Mouse (Mus musculus) liver, embryonic 11.5 days (tissue): ENCODE measurements around the gene Olfr1395. TPM values are rescaled to one million over a fixed set of nuclear protein-coding genes. Genes with fewer than 3 reads are reported as not detected.

Source experiments
- ATAC-seq: fragments of 200-750 bp; cut with Nextera tagmentation; replicated peaks from 2 replicates; pipeline ENCODE4 v1.8.0; 2017; ENCODE audit warnings: moderate number of reproducible peaks, mild to moderate bottlenecking, moderate TSS enrichment, moderate library complexity; ENCODE audit not compliant: low FRiP score
- DNase-seq: peaks from one replicate; pipeline ENCODE4 v3.0.0-alpha.2; 2017; ENCODE audit warnings: low spot score
- H3K27ac ChIP-seq: fragments of 300-500 bp; sonication (generic); 2 replicates; pipeline ENCODE4 v1.5.1; 2014; ENCODE audit warnings: mild to moderate bottlenecking, low read depth, low read length, control low read depth
- H3K27me3 ChIP-seq: fragments of 300-500 bp; sonication (generic); replicated peaks from 2 replicates; pipeline ENCODE4 v1.6.1; 2014; ENCODE audit warnings: low read length, mixed read lengths; ENCODE audit not compliant: control insufficient read depth, insufficient read depth
- H3K36me3 ChIP-seq: fragments of 300-500 bp; sonication (generic); 2 replicates; pipeline ENCODE4 v1.6.1; 2014; ENCODE audit warnings: mild to moderate bottlenecking, low read length, moderate library complexity, mixed read lengths; ENCODE audit not compliant: control insufficient read depth, insufficient read depth
- H3K4me1 ChIP-seq: fragments of 300-500 bp; sonication (generic); replicated peaks from 2 replicates; pipeline ENCODE4 v1.6.1; 2014; ENCODE audit warnings: low read length, mixed read lengths; ENCODE audit not compliant: control insufficient read depth, insufficient read depth
- H3K4me2 ChIP-seq: fragments of 300-500 bp; sonication (generic); 2 replicates; pipeline ENCODE4 v1.6.1; 2014; ENCODE audit warnings: mild to moderate bottlenecking, control low read depth, moderate library complexity
- H3K4me3 ChIP-seq: fragments of 300-500 bp; sonication (generic); 2 replicates; pipeline ENCODE4 v1.5.1; 2014; ENCODE audit warnings: low read depth, low read length, control low read depth
- H3K9ac ChIP-seq: fragments of 300-500 bp; sonication (generic); 2 replicates; pipeline ENCODE4 v1.6.1; 2014; ENCODE audit warnings: low read depth, low read length, control low read depth
- H3K9me3 ChIP-seq: fragments of 300-500 bp; sonication (generic); 2 replicates; pipeline ENCODE4 v1.6.1; 2016; ENCODE audit warnings: low read length, inconsistent platforms, mixed read lengths; ENCODE audit not compliant: control insufficient read depth
- WGBS: fragments of 180-500 bp; shearing (Covaris S2); extraction: QIAGEN DNeasy Blood & Tissue Kit; methylation state at CpG from one replicate; pipeline ENCODE4 v1.1.7; 2014; 5-methylcytosine and 5-hydroxymethylcytosine counted together
- polyA plus RNA-seq: library from polyadenylated mRNA; unstranded; fragments of >200 nt; fragmentation: Nextera tagmentation; extraction: Ambion mirVana; gene quantifications from 2 replicates; pipeline ENCODE4 v1.2.1, GENCODE M21; 2014

Olfr1395 gene
- polyA plus RNA-seq, 1 experiment from 2014 or later: not detected

DNA sequence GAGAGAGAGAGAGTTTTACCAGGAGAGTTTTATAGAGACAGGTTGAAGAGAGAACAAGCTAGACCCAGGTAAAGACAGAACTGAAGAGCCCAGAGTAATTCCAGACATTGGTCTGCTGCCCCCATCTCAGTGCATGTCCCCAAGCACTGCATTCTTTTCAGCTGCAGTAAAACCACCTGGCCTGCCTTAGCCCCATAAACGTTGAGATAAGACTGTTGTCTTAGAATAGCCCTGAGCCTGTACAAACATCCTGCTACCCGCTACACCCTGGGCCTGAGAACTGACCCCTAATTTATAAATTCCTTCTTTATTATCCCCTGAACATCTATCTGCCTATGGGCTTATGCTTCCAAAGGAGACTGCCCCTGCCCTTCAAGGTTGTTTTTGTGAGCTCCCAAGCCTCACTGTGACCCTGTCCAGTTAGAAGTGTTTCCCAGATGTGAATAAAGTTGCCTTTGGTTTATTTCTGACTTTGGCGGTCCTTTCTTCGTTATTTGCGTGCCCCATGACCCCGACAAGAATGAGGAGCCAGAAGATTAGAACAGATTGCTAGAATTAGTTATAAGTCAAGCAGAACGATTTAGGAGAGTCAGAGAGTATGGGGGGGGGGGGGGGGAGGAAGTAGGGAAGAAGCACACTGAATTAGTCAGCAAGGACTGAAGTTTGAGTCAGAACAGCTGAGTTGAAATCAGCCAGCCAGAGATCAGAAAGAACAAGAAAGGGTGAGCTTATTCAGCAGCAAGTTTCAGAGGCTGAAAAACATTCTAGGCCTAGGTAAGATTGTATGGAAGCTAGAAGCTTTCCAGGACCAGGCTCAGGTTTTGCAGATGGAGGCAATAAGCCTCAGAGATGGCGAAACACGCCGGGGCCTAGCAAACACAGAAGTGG is 34.2 kb upstream of the Olfr1395 start:
- no peak for DNase-seq
- Histone ChIP-seq H3K27me3 (no peaks in the 10 kb centered on the region), H3K9ac (no peak overlapping the region), H3K36me3 (no peaks in the 10 kb centered on the region), H3K4me3 (no peak overlapping the region), H3K4me2 (no peak overlapping the region), H3K4me1 (no peaks in the 10 kb centered on the region), H3K27ac (no peak overlapping the region), H3K9me3 (no peaks in the 10 kb centered on the region)
- 68% methylated on average over 10 of the region's 10 CpGs for WGBS
- ATAC-seq: no peak

DNA sequence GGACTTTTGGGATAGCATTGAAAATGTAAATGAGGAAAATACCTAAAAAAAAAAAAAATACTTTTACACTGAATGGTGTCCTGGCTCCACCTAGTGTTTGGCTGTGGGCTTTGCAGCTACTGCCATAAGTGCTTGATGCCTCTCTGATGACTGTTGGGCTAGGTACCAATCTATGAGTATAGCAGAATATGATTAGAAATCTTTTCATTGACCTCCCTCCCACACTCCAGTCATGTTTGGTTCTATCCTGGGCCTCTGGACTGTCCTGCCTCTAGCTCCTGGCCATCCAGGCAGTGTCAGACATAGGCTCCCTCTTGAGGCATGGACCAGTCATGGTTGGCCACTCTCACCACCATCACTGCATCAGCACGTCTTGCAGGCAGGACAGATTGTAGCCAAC is 33.2 kb upstream of the Olfr1395 start:
- WGBS: 29% methylated on average over 1 of the region's 1 CpGs
- no peaks in the 10 kb centered on the region for H3K27me3 ChIP-seq
- no peaks in the 10 kb centered on the region for H3K9me3 ChIP-seq
- H3K4me1 ChIP-seq: no peaks in the 10 kb centered on the region
- H3K4me2 ChIP-seq: no peak overlapping the region
- no peaks in the 10 kb centered on the region for H3K36me3 ChIP-seq
- no peak overlapping the region for H3K9ac ChIP-seq
- no peak overlapping the region for H3K4me3 ChIP-seq
- DNase-seq (no peak), ATAC-seq (no peak)
- H3K27ac ChIP-seq: no peak overlapping the region

DNA sequence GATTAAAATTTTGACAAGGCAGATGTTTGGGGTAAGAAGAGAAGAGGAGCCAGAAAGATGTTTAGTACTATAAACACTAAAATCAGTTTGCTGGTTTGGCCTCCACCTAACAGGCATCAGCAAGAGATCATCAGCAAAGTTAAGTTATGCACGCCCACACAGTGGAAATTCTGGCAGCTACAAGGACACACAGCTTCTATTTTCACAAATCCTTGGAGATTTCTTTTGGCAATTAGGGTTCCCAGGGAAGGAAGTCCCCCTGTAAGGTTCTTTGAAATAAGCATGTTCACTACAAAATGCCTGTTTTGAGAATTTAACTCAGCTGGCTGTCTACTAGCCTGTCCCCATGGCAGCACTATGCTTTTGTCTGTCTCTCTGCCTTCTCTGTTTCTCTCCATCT is 31.1 kb upstream of the Olfr1395 start:
- Histone ChIP-seq H3K36me3 (no peaks in the 10 kb centered on the region), H3K4me1 (no peaks in the 10 kb centered on the region), H3K4me2 (no peak overlapping the region), H3K4me3 (no peak overlapping the region), H3K9ac (no peak overlapping the region), H3K27ac (no peak overlapping the region), H3K9me3 (no peaks in the 10 kb centered on the region), H3K27me3 (no peaks in the 10 kb centered on the region)
- ATAC-seq (no peak), DNase-seq (no peak)
- 58% methylated on average over 1 of the region's 1 CpGs for WGBS

DNA sequence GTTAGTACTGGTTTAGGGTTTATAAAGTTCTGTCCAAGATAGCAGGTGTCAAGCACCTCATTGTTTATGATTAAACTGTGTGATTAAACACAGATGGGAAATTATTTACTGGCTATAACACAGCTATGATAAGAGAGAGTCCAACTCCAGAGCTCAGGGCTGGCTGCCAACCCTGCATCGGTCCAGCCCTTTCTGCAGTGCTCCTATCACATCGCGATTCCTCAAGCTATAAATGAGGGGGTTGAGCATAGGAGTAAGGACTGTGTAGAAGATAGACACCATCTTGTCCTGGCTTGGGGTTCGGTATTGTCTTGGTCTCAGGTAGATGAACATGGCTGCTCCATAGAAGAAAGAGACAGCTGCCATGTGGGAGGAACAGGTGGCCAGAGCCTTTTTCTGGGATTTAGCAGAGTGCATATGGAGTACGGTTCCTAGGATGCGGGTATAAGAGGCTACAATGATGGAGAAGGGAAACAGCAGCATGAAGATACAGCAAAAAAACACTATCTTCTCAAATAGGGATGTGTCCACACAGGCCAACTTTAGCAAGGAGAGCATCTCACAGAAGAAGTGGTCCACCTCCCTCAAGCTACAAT is 29.4 kb upstream of the Olfr1395 start:
- DNase-seq (no peak), ATAC-seq (no peak)
- Histone ChIP-seq H3K4me2 (no peak overlapping the region), H3K4me1 (no peaks in the 10 kb centered on the region), H3K9me3 (no peaks in the 10 kb centered on the region), H3K4me3 (no peak overlapping the region), H3K9ac (no peak overlapping the region), H3K36me3 (no peaks in the 10 kb centered on the region), H3K27ac (no peak overlapping the region), H3K27me3 (no peaks in the 10 kb centered on the region)
- 84% methylated on average over 6 of the region's 6 CpGs for WGBS

DNA sequence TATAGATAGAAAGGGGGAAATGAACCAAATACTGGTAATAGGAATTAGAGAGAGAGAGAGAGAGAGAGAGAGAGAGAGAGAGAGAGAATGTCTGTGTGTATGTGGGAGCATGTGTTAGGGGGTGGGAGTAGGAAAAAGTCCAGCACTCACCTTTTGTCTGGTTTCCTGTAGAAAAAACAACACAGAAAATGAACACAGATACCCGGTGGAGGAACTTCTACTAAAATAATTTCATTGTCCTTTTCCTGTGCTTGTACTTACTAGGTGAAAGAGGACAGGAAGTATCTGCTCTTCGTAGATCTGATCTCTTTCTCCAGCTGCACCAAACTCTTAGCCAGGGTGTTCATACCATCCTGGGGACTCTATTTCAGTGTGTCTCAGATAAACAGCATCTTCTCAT is 27.9 kb upstream of the Olfr1395 start:
- Histone ChIP-seq H3K27ac (no peak overlapping the region), H3K9me3 (no peaks in the 10 kb centered on the region), H3K4me1 (no peaks in the 10 kb centered on the region), H3K36me3 (no peaks in the 10 kb centered on the region), H3K27me3 (no peaks in the 10 kb centered on the region), H3K9ac (no peak overlapping the region), H3K4me3 (no peak overlapping the region), H3K4me2 (no peak overlapping the region)
- WGBS: 30% methylated on average over 2 of the region's 2 CpGs
- DNase-seq (no peak), ATAC-seq (no peak)

DNA sequence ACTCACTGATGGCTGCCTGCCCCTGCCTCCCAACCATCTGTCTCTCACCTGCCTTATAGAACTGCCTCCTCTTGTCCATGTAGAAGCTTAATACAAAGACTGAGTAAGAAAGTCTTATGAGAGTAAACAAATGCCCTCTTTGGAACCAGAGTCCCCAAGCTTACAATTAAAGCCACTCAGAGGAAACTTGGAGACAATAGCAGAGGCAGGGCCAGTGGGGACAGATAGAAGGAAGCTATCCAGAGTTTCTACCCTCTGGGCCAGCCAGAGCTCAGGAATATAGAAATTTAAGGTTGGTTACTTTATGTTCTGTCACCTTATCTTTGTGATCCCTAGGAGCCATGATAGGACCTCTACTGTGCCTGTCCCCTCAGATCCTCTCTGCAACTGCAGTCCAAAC is 27.3 kb upstream of the Olfr1395 start, which contains the start of gene Olfr1396:
TSS of gene Olfr1396 (minus strand) at position 101 of the 400 bp plus-strand sequence.
- no peak within 1 kb of the TSS for H3K27ac ChIP-seq
- H3K36me3 ChIP-seq: no peaks in the 10 kb centered on the region
- H3K27me3 ChIP-seq: no peaks in the 10 kb centered on the region
- H3K9ac ChIP-seq: no peak within 1 kb of the TSS
- no peaks in the 10 kb centered on the region for H3K9me3 ChIP-seq
- DNase-seq: no peak
- no peak within 1 kb of the TSS for H3K4me3 ChIP-seq
- no peak within 1 kb of the TSS for H3K4me2 ChIP-seq
- H3K4me1 ChIP-seq: no peaks in the 10 kb centered on the region
- no peak for ATAC-seq

DNA sequence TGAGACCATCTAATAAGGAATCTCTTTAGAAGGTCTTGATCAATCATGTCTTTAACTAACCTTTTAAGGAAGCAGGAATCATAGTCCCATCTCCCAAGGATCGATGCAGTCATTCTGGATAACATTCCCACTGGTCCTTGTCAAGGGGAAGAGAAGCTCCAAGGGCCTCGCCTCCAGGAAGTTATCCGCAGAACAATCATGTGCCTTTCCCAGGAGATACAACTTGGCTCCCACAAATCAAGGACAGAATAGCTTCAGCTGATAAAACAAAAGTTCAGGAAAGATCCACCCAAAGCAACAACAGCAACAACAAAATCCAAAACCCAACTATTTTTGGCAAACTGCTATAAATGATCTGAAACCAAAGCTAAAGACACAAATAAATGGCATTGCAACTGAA is 22.4 kb upstream of the Olfr1395 start:
- Histone ChIP-seq H3K27ac (no peak overlapping the region), H3K4me3 (no peak overlapping the region), H3K27me3 (no peaks in the 10 kb centered on the region), H3K4me1 (no peaks in the 10 kb centered on the region), H3K9me3 (no peaks in the 10 kb centered on the region), H3K4me2 (no peak overlapping the region), H3K9ac (no peak overlapping the region), H3K36me3 (no peaks in the 10 kb centered on the region)
- ATAC-seq (no peak), DNase-seq (no peak)
- WGBS: 62% methylated on average over 3 of the region's 3 CpGs

DNA sequence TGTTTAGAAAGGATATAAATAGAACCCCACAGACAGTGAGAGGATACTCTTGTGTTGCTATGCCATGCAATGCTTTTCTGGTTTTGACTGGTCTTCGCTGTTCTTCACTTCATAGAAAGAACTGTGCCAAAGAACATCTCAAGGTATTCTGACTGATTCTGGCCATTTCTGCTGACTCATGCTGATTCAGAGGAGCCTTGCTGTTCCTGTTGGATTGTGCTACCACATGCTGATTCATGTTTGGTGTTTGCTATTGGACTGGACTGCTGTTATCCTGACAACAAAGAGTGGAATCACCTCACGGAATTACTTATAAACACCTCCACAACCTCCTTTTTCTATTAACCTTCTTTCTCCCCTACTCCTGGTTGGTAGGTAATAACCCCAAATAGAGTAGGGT is 17.9 kb upstream of the Olfr1395 start:
- no peak overlapping the region for H3K27ac ChIP-seq
- H3K36me3 ChIP-seq: no peaks in the 10 kb centered on the region
- ATAC-seq: no peak
- H3K9ac ChIP-seq: no peak overlapping the region
- H3K4me3 ChIP-seq: no peak overlapping the region
- 81% methylated on average over 2 of the region's 2 CpGs for WGBS
- DNase-seq: no peak
- no peaks in the 10 kb centered on the region for H3K27me3 ChIP-seq
- no peaks in the 10 kb centered on the region for H3K9me3 ChIP-seq
- no peak overlapping the region for H3K4me2 ChIP-seq
- H3K4me1 ChIP-seq: no peaks in the 10 kb centered on the region

DNA sequence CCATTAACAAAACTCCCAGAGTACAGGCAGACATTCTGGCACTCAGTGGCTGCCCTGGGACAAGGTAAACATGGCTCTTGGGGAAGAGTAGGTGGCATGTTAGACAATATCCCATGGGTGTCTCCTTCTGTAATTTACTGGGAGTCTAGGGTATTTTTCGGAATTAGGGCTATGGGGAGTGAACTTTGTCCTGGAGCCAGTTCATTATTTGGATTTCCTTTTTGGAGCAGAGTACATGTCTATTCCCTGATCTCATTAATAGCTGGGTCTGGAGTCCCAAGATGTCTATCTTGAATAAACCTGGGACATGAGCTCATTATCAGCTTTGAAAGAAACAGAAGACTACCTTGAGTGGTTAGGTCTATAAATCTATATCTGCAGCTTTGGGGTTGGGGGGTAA is 12.0 kb downstream of the Olfr1395 start, which contains the start of gene Olfr1394:
TSS of gene Olfr1394 (plus strand) at position 301 of the 400 bp plus-strand sequence.
- no peak within 1 kb of the TSS for H3K9ac ChIP-seq
- no peak within 1 kb of the TSS for H3K27ac ChIP-seq
- WGBS: 84% methylated on average over 1 of the region's 1 CpGs
- DNase-seq (no peak), ATAC-seq (no peak)
- H3K4me2 ChIP-seq: no peak within 1 kb of the TSS
- no peak within 1 kb of the TSS for H3K4me3 ChIP-seq
- H3K4me1 ChIP-seq: no peaks in the 10 kb centered on the region
- H3K9me3 ChIP-seq: no peaks in the 10 kb centered on the region
- H3K27me3 ChIP-seq: no peaks in the 10 kb centered on the region
- no peaks in the 10 kb centered on the region for H3K36me3 ChIP-seq
